Mouse (Mus musculus): ENCODE data around the gene Cyp8b1.

- TF ChIP-seq POLR2A (IDR thresholded peaks at IDR 0.05; ENCODE audit: borderline replicate concordance, insufficient read depth, low read length) (no peak), CTCF (IDR thresholded peaks at IDR 0.05; ENCODE audit: borderline replicate concordance, insufficient read depth, low read depth, low read length) (no peak)
Measured at GRCm38 (mm10) chr9:121869432-121869831, 46.7 kb downstream of the Cyp8b1 start.

All from cerebellum, adult 2 months (tissue).